Mouse (Mus musculus) brain, embryonic 14.5 days (tissue): Measurements from ENCODE around the gene Ptcd1. TPM values are rescaled to one million over a fixed set of nuclear protein-coding genes. Genes with fewer than 3 reads are reported as not detected.

ENCODE experiments used
- DNase-seq: peaks from one replicate; pipeline ENCODE4 v3.0.0-alpha.2; 2011; ENCODE audit warnings: low read depth
- CTCF ChIP-seq: fragments of 200-500 bp; IDR thresholded peaks from 2 replicates; pipeline ENCODE4 v1.5.1; 2012; ENCODE audit warnings: inconsistent platforms, mild to moderate bottlenecking, moderate library complexity, borderline replicate concordance; ENCODE audit not compliant: insufficient read depth, insufficient read length; ENCODE audit errors: extremely low read depth
- POLR2A ChIP-seq: fragments of 200-500 bp; IDR thresholded peaks from 2 replicates; pipeline ENCODE4 v1.6.1; 2012; ENCODE audit warnings: mild to moderate bottlenecking, inconsistent platforms, borderline replicate concordance; ENCODE audit not compliant: poor library complexity, insufficient read depth, insufficient read length, severe bottlenecking; ENCODE audit errors: extremely low read depth
- polyA plus RNA-seq: library from polyadenylated mRNA; depleted of rRNA; stranded (reverse); fragments of >200 nt; gene quantifications from 2 replicates; pipeline ENCODE4 v1.2.3, GENCODE M21; 2012

Gene Ptcd1
- polyA plus RNA-seq, 1 experiment: 20.3 TPM

DNA sequence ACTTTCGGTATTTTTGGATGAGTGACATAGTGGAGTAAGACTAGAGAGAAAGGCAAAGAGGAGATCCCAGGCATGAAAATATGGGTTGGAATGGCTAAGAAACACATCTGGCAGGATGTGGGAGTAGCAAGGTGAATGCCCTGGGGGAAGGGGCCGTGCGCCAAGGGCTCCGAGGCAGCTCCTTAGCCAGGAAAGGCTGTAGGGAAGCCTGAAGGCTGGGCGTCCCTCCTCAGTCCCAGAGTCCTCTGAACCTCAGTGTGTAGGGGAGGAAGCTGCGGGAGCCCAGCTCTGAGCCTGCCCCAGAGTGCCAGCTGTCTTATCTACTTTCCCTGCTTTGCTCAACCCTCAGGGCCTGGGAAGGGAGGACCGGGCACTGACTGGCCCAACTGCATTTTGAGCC lies 46.0 kb downstream of the Ptcd1 start:
- DNase-seq: no peak
- no peak for TF ChIP-seq CTCF
- no peak for TF ChIP-seq POLR2A

DNA sequence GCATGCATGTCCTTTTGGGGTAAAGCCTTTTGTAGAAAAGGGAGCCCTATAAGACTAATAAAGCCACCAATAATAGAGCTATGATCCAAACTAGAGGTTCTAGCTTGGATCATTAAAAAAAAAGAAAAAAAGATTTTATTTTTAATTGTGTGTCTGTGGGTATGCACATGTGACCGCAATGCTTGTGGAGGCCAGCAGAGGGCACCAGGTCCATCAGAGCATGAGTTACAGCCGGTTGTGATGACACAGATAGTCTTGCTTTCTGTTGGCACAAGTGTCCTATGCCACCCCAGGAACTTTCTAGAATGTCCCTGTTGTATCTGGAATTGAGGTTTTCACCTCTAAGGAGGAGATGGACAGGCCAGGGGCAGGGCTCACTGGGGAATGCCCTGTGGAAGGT lies 47.5 kb downstream of the Ptcd1 start:
- DNase-seq: no peak
- TF ChIP-seq POLR2A: no peak
- peak; percentile 42; the same call in 1 of the 2 replicates for TF ChIP-seq CTCF

- no peak for DNase-seq
- no peak for TF ChIP-seq POLR2A
- TF ChIP-seq CTCF: no peak
These were observed 48.4 kb downstream of the Ptcd1 start for GRCm38 (mm10) chr5:145118461-145118860.

GRCm38 (mm10) chr5:145118005-145118404 lies 48.9 kb downstream of the Ptcd1 start:
- no peak for DNase-seq

DNA sequence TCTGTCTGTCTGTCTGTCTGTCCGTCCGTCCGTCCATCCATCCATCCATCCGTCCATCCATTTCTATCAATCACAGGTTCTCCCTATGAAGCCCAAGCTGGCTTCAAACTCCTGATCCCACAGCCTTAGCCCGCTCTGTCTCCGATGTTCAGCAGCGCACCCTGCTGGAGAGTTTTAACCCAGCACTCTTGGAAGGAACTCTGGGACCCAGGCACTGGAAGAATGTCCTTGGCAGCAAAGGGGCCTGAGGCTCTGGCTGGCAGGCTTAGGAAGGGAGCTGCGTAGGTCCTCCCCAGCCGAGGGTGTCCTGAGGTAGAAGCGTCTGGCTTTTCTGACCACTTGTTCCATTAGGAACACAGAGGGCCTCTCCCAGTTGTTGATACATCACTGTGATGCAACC lies 50.0 kb downstream of the Ptcd1 start:
- TF ChIP-seq POLR2A (no peak), CTCF (peak; percentile 61)
- peak; percentile 42 for DNase-seq

More at GRCm38 (mm10) chr5:145118005-145118404, 48.9 kb downstream of the Ptcd1 start:
- TF ChIP-seq POLR2A: no peak
- TF ChIP-seq CTCF: no peak

GRCm38 (mm10) chr5:145116316-145116715 lies 50.6 kb downstream of the Ptcd1 start:
- DNase-seq: peak; percentile 13
- TF ChIP-seq CTCF (no peak), POLR2A (no peak)

- no peak for DNase-seq
- no peak for TF ChIP-seq CTCF
- TF ChIP-seq POLR2A: no peak
These were observed 51.2 kb downstream of the Ptcd1 start for GRCm38 (mm10) chr5:145115736-145116135.

GRCm38 (mm10) chr5:145114606-145115473 lies 52.1 kb downstream of the Ptcd1 start:
- no peak for TF ChIP-seq POLR2A
- TF ChIP-seq CTCF: no peak
- DNase-seq: peak; percentile 29

- DNase-seq: peak; percentile 59
- TF ChIP-seq POLR2A (no peak), CTCF (no peak)
These were observed 52.8 kb downstream of the Ptcd1 start, which contains the start of gene Arpc1b for GRCm38 (mm10) chr5:145114071-145114605. Gene Arpc1b, plus strand, starts transcription at chr5:145114215.

DNA sequence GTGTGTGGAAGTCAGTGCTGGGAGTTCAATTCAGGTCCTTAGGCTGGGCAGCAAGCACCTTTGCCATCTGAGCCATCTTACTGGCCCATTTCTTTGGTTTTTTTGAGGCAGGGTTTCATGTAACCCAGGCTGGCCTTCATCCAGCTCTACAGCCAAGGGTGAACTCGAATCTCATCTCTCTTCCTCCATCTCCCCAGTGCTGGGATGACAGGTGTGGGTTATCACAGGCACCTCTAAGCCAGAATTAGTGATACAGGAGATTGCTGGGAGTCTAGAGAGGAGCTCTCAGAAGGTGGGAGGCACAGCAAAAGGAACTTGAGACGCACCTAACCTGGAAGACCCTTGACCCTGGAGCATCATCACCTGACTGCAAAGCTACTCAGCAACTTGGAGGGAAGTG lies 53.5 kb downstream of the Ptcd1 start:
- DNase-seq: no peak
- TF ChIP-seq POLR2A: no peak
- no peak for TF ChIP-seq CTCF

GRCm38 (mm10) chr5:145112566-145112965 lies 54.3 kb downstream of the Ptcd1 start:
- no peak for TF ChIP-seq CTCF
- no peak for DNase-seq

DNA sequence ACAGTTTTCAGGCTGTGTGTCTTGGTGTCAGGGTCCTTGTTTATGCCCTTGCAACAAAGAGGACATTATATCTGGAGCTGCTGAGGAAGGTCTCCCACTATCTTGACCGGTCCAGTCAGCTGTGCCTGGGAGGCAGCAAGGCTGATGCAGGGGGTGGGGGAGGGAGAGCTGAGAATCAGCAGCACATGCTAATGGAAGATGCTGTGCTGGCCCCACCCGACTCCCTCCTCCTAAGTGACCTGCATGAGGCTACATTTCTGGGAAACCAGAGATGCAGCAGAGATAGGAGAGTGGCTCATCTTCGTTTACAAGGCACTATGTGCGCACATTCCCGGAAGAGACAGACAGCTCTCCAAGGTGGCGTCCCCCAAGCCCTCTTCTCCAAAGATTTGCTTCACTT lies 56.5 kb downstream of the Ptcd1 start:
- no peak for DNase-seq
- TF ChIP-seq POLR2A (no peak), CTCF (no peak)

DNA sequence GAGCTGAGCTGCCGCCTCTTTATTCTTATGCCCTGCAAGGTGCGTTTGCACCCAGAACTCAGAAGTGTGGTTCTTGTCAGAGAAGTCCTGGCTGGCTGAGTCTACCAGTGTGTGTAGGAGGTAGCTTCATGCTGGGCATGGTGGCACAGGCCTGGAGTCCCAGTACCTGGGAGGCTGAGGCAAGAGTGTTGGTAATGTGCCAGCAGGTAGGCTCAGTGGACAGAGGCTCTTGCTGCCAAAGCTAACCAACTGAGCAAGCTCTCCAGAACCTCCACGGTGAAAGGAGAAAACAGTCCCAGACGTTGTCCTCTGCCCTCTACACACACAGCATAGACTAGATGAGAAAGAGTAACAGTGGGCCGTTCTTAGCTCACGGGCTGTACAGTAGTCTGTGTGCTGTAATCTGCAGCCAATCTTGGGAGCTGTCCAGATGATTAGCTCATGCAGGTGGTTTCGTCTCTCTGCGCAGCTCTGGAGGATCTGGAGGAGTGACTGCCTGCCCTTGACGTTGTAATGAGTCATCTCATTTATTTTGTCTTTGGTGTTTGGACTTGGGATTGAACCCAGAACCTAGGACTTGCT lies 61.1 kb downstream of the Ptcd1 start:
- TF ChIP-seq CTCF (no peak), POLR2A (no peak)
- no peak for DNase-seq
